Mouse (Mus musculus) left cerebral cortex, adult 8-10 months (tissue): Measurements from ENCODE around the gene Ppig. TPM values are rescaled to one million over a fixed set of nuclear protein-coding genes. Genes with fewer than 3 reads are reported as not detected.

Source experiments
- DNase-seq, 2 experiments: peaks; one replicate each; pipeline ENCODE4 v3.0.0; 2022; ENCODE audit warnings: low spot score in 2 of 2
- total RNA-seq, 4 experiments: library from RNA; stranded (reverse); gene quantifications; 2 replicates each; pipeline ENCODE4 v1.2.4; 2022

The Ppig gene
- total RNA-seq, 4 experiments from 2014 or later: 65.0 to 75.5 (median 67.5) TPM

DNA sequence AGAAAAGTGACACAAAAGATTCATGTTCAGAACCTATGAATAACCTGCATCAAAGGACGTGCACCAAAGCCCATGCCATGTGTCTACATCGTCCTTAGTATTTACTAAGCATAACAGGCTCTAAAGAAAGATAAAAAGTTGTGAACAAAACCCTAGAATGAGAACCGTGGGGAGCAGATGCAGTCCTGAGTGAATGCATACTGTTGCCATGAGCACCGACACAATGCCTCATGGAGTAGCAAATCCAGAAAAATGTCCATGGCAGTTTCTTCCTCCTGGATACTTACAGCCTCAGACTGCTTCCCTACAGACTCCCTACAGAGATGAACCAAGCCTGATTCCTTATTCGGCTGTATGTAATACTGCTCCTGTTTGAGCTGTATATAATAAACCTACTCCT is 38.6 kb downstream of the Ppig start:
- DNase-seq: no peak

GRCm38 (mm10) chr2:69763340-69763739 is 41.0 kb downstream of the Ppig start:
- no peak for DNase-seq

DNA sequence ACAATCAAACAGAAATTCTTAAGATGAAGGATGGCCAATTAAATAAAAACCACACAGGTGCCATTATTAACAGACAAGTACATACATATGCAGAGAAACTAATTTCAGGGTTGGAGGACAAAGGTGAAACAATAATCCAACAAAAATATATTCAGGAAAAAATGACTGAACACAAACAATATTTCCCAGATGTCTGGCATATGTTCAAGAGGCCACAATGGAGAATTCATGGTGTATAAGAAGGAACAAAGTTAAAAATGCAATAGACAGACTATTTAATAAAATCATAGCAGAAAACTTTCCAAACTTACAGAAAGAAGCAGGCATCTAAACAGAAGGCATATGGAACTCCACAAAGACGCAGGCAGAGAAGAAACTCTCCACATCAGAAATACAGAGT is 42.4 kb downstream of the Ppig start:
- DNase-seq: no peak

- DNase-seq: peak in 1 of 2 experiments; percentile 32
Observed at GRCm38 (mm10) chr2:69773331-69773730, 51.0 kb downstream of the Ppig start.

DNA sequence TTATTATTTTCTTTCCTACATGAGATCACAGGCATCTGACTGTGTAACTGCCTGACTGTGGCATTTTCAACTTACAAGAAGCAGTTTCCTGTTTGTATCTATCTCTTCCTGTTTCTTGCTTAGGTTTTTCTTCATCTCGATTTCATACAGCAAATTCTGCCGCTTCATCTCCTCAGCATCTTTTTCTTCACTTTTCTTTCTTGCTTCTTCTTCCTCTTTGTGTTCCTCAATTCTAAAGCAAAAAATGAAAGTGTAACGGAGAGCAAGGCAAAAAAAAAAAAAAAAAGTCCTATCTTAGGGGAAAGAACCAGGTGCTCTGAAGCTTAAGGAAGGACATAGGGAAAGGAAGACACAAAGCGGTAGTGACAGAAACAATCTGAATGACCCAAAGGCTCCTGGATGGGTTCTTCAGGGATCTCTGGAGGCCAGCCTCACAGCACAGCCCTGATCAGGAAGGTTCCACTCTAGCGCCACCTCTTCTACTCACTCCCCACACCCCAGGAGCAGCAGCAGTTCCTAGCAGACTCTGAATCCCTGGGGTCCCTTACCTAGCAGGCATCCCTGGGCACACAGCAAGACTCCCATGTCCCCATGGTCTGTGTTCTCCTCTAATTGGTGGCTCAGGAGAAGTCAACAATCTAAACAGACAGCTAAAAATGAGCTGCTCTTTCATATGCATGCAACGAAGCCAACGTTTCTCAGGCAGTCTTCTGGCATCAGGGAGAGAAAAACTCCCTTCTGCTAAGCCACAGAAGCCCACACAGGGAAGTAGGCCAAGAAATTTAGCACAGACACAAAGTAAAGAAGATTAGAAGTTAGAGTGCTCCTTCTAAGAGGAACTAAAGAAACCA is 55.9 kb downstream of the Ppig start:
- DNase-seq: no peak

DNA sequence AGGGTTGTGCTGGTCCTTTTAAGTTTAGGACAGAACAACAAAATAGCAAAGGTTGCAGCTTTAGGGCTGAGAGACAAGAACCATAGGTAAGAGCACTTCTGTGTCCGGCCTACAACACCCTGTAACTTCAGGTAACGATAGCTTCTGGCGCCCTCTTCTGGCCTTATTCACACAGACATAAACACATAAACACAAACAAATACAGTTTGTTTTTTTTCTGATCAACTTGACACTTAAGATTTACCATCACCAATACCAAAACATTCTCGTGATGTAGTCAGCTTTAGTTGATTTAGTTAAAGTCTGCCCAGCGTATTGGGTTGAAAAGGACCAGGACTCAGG is 56.5 kb downstream of the Ppig start:
- DNase-seq: no peak

DNA sequence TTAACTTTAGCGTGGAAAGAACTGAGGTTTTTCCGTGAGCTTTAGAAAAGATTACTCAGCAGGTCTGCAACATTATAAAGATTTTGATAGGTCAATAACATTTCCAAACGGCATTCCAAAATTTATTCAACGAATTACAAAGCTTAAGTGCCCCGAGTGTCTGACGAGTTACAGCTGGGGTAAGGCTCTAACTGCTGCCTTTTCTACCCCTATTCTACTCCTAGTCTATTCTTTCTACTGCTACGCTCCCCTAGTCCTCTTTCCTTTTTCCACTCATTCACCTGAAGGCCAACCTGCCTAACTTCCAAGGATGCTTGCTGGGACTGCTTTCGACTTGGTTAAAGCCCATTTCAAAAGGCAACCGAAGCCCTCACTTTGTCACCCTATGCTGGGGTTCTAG is 66.6 kb downstream of the Ppig start:
- DNase-seq: no peak

- peak; percentile 89 to 98 for DNase-seq
Observed at GRCm38 (mm10) chr2:69789429-69790069, 67.2 kb downstream of the Ppig start, which contains the start of the genes Ccdc173 and Phospho2. Gene Ccdc173 (minus strand): TSS chr2:69789575. Gene Phospho2 (plus strand): TSS chr2:69789623.

- peak; percentile 59 to 83 for DNase-seq
Observed at GRCm38 (mm10) chr2:69790285-69790684, 67.9 kb downstream of the Ppig start.

DNA sequence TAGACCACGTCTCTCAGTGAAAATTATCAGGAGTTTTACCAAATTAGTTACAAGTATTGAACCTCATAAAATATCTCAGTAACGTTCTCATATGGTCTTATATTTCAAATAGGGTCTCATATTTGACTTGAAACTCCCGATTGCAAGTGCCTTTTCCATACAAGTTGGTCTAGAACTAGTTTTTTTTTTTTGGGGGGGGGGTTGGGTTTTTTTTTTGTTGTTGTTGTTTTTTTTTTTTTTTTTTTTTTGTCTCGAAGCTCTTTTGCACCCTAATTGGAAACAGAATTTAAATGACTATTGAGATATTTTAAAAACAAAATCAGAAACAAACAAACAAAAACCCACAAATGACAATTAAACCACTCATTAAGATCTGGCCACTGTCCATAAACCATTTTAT is 68.4 kb downstream of the Ppig start:
- DNase-seq: no peak

- no peak for DNase-seq
Observed at GRCm38 (mm10) chr2:69802911-69803312, 80.6 kb downstream of the Ppig start.

Other genes starting within 250 kb of the Ppig start
- under 1 TPM; 0.02 to 0.15 (median 0.13) TPM for gene Lrp2, start 136.5 kb upstream of the Ppig start, total RNA-seq
- 10 to 100 TPM; 20.2 to 31.0 (median 25.9) TPM for gene Bbs5, start 75.4 kb upstream of the Ppig start, total RNA-seq
- 1 to 10 TPM in 2 of 4 experiments, under 1 TPM in 2; 0.44 to 1.2 (median 0.98) TPM for gene Klhl41, start 52.4 kb upstream of the Ppig start, total RNA-seq
- gene Fastkd1, start 9.0 kb upstream of the Ppig start, total RNA-seq: 10 to 100 TPM; 15.3 to 18.6 (median 16.7) TPM
- 1 to 10 TPM; 1.9 to 3.0 (median 1.9) TPM for gene Ccdc173, start 67.0 kb downstream of the Ppig start, total RNA-seq
- gene Phospho2, start 67.1 kb downstream of the Ppig start, total RNA-seq: 10 to 100 TPM; 18.5 to 24.3 (median 20.1) TPM
- 10 to 100 TPM; 46.7 to 55.1 (median 53.3) TPM for gene Klhl23, start 99.4 kb downstream of the Ppig start, total RNA-seq
- 100 to 1,000 TPM; 127 to 138 (median 132) TPM for gene Ssb, start 139.0 kb downstream of the Ppig start, total RNA-seq
- 10 to 100 TPM; 11.4 to 16.6 (median 12.9) TPM for gene Mettl5, start 163.1 kb downstream of the Ppig start, total RNA-seq
- gene Ubr3, start 174.7 kb downstream of the Ppig start, total RNA-seq: 100 to 1,000 TPM; 135 to 149 (median 140) TPM